Mouse (Mus musculus) ovary, adult 18-20 months (tissue): ENCODE measurements at regions not wholly inside any gene's neighbourhood (a gene's known extent, or its start where the extent isn't known, plus 50 kb on each side); places are given as distances from the start of the nearest gene placed in this dataset.

Source experiments
- DNase-seq: peaks from one replicate; pipeline ENCODE4 v3.0.0; 2022; ENCODE audit warnings: low spot score, mixed read lengths

- DNase-seq: no peak
These were observed 460.4 kb upstream of the 3110018I06Rik start for GRCm38 (mm10) chr12:107027842-107028549.

- DNase-seq: no peak
These were observed 459.4 kb upstream of the 3110018I06Rik start for GRCm38 (mm10) chr12:107028985-107029384.

- DNase-seq: no peak
These were observed 452.1 kb upstream of the 3110018I06Rik start for GRCm38 (mm10) chr12:107036357-107036756.

GRCm38 (mm10) chr12:107041927-107042652 is 446.3 kb upstream of the 3110018I06Rik start:
- no peak for DNase-seq

GRCm38 (mm10) chr12:107046496-107046895 is 441.9 kb upstream of the 3110018I06Rik start:
- DNase-seq: no peak

- DNase-seq: no peak
These were observed 441.3 kb upstream of the 3110018I06Rik start for GRCm38 (mm10) chr12:107047059-107047531.

GRCm38 (mm10) chr12:107050891-107051635 is 437.4 kb upstream of the 3110018I06Rik start:
- no peak for DNase-seq

GRCm38 (mm10) chr12:107052136-107052535 is 436.3 kb upstream of the 3110018I06Rik start:
- DNase-seq: no peak

- no peak for DNase-seq
These were observed 431.9 kb upstream of the 3110018I06Rik start for GRCm38 (mm10) chr12:107056553-107056952.

GRCm38 (mm10) chr12:107060514-107060913 is 427.9 kb upstream of the 3110018I06Rik start:
- no peak for DNase-seq

- DNase-seq: no peak
These were observed 421.1 kb upstream of the 3110018I06Rik start for GRCm38 (mm10) chr12:107067346-107067745.

GRCm38 (mm10) chr12:107082541-107082940 is 405.9 kb upstream of the 3110018I06Rik start:
- no peak for DNase-seq

- no peak for DNase-seq
These were observed 403.1 kb upstream of the 3110018I06Rik start for GRCm38 (mm10) chr12:107085058-107085905.

GRCm38 (mm10) chr12:107085906-107086655 is 402.4 kb upstream of the 3110018I06Rik start:
- DNase-seq: no peak

- no peak for DNase-seq
These were observed 396.3 kb upstream of the 3110018I06Rik start for GRCm38 (mm10) chr12:107092151-107092550.

GRCm38 (mm10) chr12:107093326-107093725 is 395.1 kb upstream of the 3110018I06Rik start:
- DNase-seq: no peak

- DNase-seq: no peak
These were observed 393.0 kb upstream of the 3110018I06Rik start for GRCm38 (mm10) chr12:107095409-107095808.

- no peak for DNase-seq
These were observed 383.9 kb upstream of the 3110018I06Rik start for GRCm38 (mm10) chr12:107104570-107104969.

GRCm38 (mm10) chr12:107105017-107105416 is 383.4 kb upstream of the 3110018I06Rik start:
- no peak for DNase-seq

GRCm38 (mm10) chr12:107111908-107112770 is 376.3 kb upstream of the 3110018I06Rik start:
- no peak for DNase-seq
